Mouse (Mus musculus) MEL-GATA-1-ER (cell line): ENCODE data around the gene Bcl9.

ENCODE experiments used
- DNase-seq: peaks from one replicate; pipeline ENCODE4 v3.0.0-alpha.2; 2012; ENCODE audit warnings: low read depth; ENCODE audit errors: extremely low read depth

Gene Bcl9

GRCm38 (mm10) chr3:97297553-97298432 is at the start of gene Bcl9:
Bcl9 (minus strand) TSS chr3:97297917.
- DNase-seq: no peak

- no peak for DNase-seq
Measured at GRCm38 (mm10) chr3:97339193-97339576, 41.5 kb upstream of the Bcl9 start.

GRCm38 (mm10) chr3:97338522-97339192 is 40.9 kb upstream of the Bcl9 start:
- DNase-seq: peak; percentile 91

GRCm38 (mm10) chr3:97337306-97337705 is 39.6 kb upstream of the Bcl9 start:
- peak; percentile 13 for DNase-seq

- no peak for DNase-seq
Measured at GRCm38 (mm10) chr3:97336331-97336730, 38.6 kb upstream of the Bcl9 start.

- DNase-seq: no peak
Measured at GRCm38 (mm10) chr3:97334618-97335017, 36.9 kb upstream of the Bcl9 start.

GRCm38 (mm10) chr3:97332172-97332571 is 34.5 kb upstream of the Bcl9 start:
- DNase-seq: peak; percentile 30

- no peak for DNase-seq
Measured at GRCm38 (mm10) chr3:97327809-97328208, 30.1 kb upstream of the Bcl9 start.

GRCm38 (mm10) chr3:97327356-97327755 is 29.6 kb upstream of the Bcl9 start:
- DNase-seq: no peak

- DNase-seq: no peak
Measured at GRCm38 (mm10) chr3:97325621-97326345, 28.1 kb upstream of the Bcl9 start.

- DNase-seq: no peak
Measured at GRCm38 (mm10) chr3:97324046-97324445, 26.3 kb upstream of the Bcl9 start.

- no peak for DNase-seq
Measured at GRCm38 (mm10) chr3:97317302-97317701, 19.6 kb upstream of the Bcl9 start.

GRCm38 (mm10) chr3:97313431-97313830 is 15.7 kb upstream of the Bcl9 start:
- DNase-seq: no peak

- no peak for DNase-seq
Measured at GRCm38 (mm10) chr3:97311998-97312397, 14.3 kb upstream of the Bcl9 start.

GRCm38 (mm10) chr3:97309748-97310536 is 12.2 kb upstream of the Bcl9 start:
- DNase-seq: no peak

- DNase-seq: no peak
Measured at GRCm38 (mm10) chr3:97308440-97308839, 10.7 kb upstream of the Bcl9 start.

GRCm38 (mm10) chr3:97305907-97306306 is 8.2 kb upstream of the Bcl9 start:
- no peak for DNase-seq

- no peak for DNase-seq
Measured at GRCm38 (mm10) chr3:97301586-97301985, 3.9 kb upstream of the Bcl9 start.

GRCm38 (mm10) chr3:97300370-97300769 is 2.7 kb upstream of the Bcl9 start:
- DNase-seq: no peak

- no peak for DNase-seq
Measured at GRCm38 (mm10) chr3:97299885-97300284, 2.2 kb upstream of the Bcl9 start.

GRCm38 (mm10) chr3:97298856-97299465 is 1.2 kb upstream of the Bcl9 start:
- no peak for DNase-seq
